Comparison of ENCODE assay signal across 23 mouse cellular contexts in the genomic region with DNA sequence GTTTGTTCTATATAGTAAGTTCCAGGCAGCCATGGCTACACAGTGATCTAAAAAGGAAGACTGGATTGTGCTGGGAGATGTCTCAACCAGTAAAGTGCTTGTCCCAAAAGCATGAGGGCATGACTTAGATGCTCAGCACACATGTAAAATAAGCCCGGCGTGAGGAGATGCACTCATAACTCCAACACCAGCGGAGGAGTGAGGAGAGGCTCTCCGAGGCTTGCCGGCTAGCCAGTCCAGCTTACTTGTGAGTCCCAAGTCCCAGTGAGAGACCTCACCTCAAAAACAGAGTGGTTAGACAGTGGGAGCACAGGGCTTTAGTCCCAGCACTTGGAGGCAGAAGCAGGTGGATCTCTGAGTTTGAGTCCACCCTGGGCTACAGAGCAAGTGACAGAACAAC.
"Had no signal": no experiment of that assay in that cellular context is flagged by ENCODE, and none has a peak within 500 bp of the region (broad histone marks: within the 10 kb centered on the region; RNA-seq: fewer than 3 reads in every experiment).

No protein-coding gene starts in this region.

- DNase-seq: gastrocnemius, postnatal 14 days; gastrocnemius, postnatal 36 days; heart, adult 18-20 months; heart, postnatal 10 days; kidney, adult 18-20 months; kidney, adult 9 months; kidney, postnatal 14 days; kidney, postnatal 36 days; layer of hippocampus, adult 9-11 months; layer of hippocampus, postnatal 36 days; left cerebral cortex, postnatal 4 days; liver, embryonic 13.5 days had no signal

- H3K27me3 ChIP-seq: heart, embryonic 12.5 days; hindbrain, embryonic 13.5 days; hindbrain, embryonic 15.5 days; intestine, embryonic 15.5 days; kidney, embryonic 15.5 days; limb, embryonic 13.5 days; limb, embryonic 15.5 days; liver, embryonic 13.5 days; liver, embryonic 15.5 days had no signal

- ATAC-seq: hindbrain, postnatal 0 days; intestine, embryonic 15.5 days had no signal

- H3K9ac ChIP-seq: heart, embryonic 12.5 days; hindbrain, embryonic 13.5 days; hindbrain, embryonic 15.5 days; intestine, embryonic 15.5 days; kidney, embryonic 15.5 days; limb, embryonic 13.5 days; limb, embryonic 15.5 days; liver, embryonic 13.5 days; liver, embryonic 15.5 days had no signal

- H3K4me2 ChIP-seq: hindbrain, embryonic 13.5 days; hindbrain, embryonic 15.5 days; intestine, embryonic 15.5 days; limb, embryonic 15.5 days had no signal

- H3K9me3 ChIP-seq: heart, embryonic 10.5 days; heart, embryonic 12.5 days; hindbrain, embryonic 13.5 days; hindbrain, embryonic 15.5 days; intestine, embryonic 15.5 days; kidney, embryonic 15.5 days; limb, embryonic 13.5 days; limb, embryonic 15.5 days; liver, embryonic 13.5 days; liver, embryonic 15.5 days had no signal

- H3K4me3 ChIP-seq: heart, embryonic 10.5 days; heart, embryonic 12.5 days; hindbrain, embryonic 13.5 days; hindbrain, embryonic 15.5 days; intestine, embryonic 15.5 days; kidney, embryonic 15.5 days; limb, embryonic 15.5 days; liver, embryonic 15.5 days had no signal

- H3K36me3 ChIP-seq: intestine, embryonic 15.5 days had no signal

- H3K27ac ChIP-seq: heart, embryonic 10.5 days; hindbrain, embryonic 13.5 days; hindbrain, embryonic 15.5 days; hindbrain, postnatal 0 days; intestine, embryonic 15.5 days; kidney, embryonic 15.5 days; kidney, postnatal 0 days; limb, embryonic 13.5 days; limb, embryonic 15.5 days; liver, embryonic 13.5 days; liver, embryonic 15.5 days had no signal
